Mouse (Mus musculus): ENCODE measurements at regions not wholly inside any gene's neighbourhood (a gene's known extent, or its start where the extent isn't known, plus 50 kb on each side); places are given as distances from the start of the nearest gene placed in this dataset.

DNA sequence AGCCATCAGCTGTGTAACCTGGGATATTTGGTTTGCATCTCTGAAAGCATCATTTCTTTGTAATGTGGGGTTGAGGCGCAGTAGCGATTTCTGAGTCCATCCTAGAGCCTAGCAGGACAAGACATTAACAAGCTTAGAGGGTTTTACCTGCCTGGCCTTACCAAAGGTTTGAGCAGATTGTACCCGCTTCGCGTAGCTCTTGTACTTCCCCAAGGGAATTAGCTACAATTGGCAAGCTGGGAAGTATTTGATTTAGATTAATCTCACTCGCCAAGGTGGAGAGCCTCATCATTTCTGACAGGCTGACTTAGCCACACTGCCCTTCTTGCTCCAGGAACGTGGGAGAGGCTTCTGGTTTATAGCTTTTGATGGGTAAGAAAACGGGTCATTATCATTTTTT is 436.1 kb upstream of the Tle4 start:
- no peak for DNase-seq

DNA sequence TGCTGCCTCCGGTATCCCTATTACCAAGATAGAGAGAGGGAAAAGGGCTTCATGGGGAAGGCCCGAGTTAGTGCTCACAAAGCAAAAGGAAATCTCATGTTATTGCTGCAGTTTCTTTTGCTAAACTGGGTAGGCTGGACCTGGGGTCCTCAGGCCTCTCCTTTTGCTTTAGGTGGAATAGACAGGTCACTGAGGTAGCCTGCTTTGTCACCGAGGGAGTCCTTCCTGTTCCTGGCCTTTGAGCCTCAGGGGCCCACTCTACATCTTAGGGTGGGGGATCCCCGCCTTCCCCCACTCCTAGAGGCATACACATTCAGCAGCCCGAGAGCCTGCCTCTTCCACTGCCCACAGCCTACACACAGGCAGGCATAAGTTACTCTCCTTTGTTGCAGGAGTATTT is 435.5 kb upstream of the Tle4 start:
- DNase-seq: no peak

GRCm38 (mm10) chr19:15032297-15032947 is 434.6 kb upstream of the Tle4 start:
- DNase-seq: no peak

GRCm38 (mm10) chr19:15031483-15031882 is 433.6 kb upstream of the Tle4 start:
- DNase-seq: no peak

- no peak for DNase-seq
Observed at GRCm38 (mm10) chr19:15003596-15003995, 405.7 kb upstream of the Tle4 start.

DNA sequence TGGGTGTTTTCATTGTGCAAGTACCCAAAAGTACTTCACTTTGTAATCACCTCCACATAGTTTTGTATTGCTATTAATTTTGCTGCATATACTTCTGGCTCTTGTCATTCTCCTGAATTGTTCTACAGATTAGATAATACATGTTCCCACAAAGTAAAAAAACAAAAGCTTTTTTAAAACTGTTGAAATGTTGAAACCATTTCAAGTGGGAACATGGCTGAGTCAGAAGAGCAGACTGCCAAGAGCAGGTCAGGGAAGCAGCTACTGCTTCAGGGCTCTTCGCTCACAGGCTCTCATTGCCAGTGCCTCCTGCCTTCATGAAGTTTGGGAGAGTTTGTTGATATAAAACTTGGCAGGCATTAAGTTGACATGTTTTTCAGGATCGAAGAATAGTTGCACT is 395.5 kb upstream of the Tle4 start:
- DNase-seq: no peak

GRCm38 (mm10) chr19:14970161-14970560 is 372.3 kb upstream of the Tle4 start:
- no peak for DNase-seq

GRCm38 (mm10) chr19:14968283-14968682 is 370.4 kb upstream of the Tle4 start:
- no peak for DNase-seq

GRCm38 (mm10) chr19:14957727-14958126 is 359.9 kb upstream of the Tle4 start:
- no peak for DNase-seq

GRCm38 (mm10) chr19:14957154-14957553 is 359.3 kb upstream of the Tle4 start:
- DNase-seq: no peak

DNA sequence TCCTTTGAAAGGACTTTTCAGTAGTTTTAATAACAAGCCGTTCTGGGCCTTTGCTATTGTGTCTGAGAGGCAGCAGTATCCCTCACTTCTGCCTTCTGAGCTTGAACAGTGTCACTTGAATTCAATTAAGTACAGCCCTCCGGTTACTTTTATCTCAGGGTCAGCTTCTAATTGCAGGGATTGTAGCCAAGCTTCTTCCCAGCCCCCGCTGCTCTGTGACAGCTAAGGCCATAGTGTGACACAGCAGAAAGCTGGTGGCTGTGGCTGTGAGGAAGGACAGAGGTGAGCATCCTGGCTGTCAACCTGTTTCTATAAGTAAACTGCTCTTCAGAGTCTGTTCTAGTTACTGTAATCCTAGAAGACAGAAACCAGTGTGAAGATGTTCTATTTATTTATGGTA is 358.5 kb upstream of the Tle4 start:
- no peak for DNase-seq

GRCm38 (mm10) chr19:14955969-14956368 is 358.1 kb upstream of the Tle4 start:
- DNase-seq: no peak

- DNase-seq: no peak
Observed at GRCm38 (mm10) chr19:14940207-14940952, 342.5 kb upstream of the Tle4 start.

- DNase-seq: no peak
Observed at GRCm38 (mm10) chr19:14922238-14922637, 324.4 kb upstream of the Tle4 start.

DNA sequence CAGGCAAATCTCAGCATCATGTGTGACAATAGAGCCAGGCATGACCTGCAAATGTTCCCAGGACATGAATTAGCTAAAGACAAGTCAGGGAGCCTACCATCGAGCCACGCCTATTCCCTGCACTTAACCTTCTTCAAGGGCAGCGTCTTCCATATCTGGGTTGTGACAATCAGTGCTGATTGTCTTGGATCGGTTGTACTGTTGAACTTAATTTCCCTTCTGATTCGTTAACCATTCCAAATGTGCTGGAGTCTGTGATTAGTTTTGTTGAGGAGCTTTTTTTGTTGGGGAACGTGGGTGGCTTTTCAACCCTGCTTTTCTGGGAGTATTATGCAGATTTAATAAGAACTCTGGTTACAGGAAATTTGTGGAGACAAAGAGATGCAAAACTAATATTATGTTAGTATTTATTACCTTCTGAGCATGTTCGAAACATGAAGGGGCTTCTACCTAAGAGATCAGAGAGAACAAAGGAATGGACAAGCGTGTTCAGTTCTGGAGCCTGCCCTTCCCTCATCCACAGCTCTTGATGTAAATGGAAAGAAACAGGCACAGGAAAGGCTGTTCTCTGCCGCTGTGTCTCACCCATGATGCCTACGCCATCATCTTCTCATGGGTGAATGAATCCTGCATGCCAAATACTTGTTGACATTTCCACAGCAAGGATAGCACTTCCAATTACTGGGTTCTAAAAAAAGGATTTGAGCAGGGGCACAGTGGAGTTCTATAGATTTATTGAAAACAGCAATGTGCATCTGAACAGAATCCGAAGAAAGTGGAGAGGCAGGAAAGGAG is 313.4 kb upstream of the Tle4 start:
- no peak for DNase-seq

GRCm38 (mm10) chr19:14894875-14895274 is 297.0 kb upstream of the Tle4 start:
- DNase-seq: no peak

DNA sequence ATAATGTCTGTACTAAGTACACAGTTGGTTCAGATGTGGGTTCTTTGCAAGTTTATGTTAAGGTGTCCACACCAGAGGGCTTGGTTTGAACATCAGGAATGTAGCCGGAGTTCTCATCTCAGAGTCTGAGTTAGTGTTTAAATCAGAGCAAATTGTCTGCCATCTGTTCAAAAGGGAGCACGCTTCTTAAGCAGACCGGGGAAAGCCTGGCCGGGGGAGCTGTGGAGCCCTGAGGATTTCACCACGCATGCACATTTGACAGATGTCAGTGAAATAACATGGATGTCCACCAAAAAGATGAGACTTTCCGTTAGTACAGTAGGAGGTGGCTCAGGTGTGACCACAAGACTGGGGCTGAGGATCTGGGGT is 294.5 kb upstream of the Tle4 start:
- DNase-seq: no peak

GRCm38 (mm10) chr19:14891689-14892389 is 294.0 kb upstream of the Tle4 start:
- no peak for DNase-seq

GRCm38 (mm10) chr19:14891090-14891428 is 293.2 kb upstream of the Tle4 start:
- DNase-seq: no peak

- peak; percentile 20 for DNase-seq
Observed at GRCm38 (mm10) chr19:14890241-14891089, 292.6 kb upstream of the Tle4 start.

DNA sequence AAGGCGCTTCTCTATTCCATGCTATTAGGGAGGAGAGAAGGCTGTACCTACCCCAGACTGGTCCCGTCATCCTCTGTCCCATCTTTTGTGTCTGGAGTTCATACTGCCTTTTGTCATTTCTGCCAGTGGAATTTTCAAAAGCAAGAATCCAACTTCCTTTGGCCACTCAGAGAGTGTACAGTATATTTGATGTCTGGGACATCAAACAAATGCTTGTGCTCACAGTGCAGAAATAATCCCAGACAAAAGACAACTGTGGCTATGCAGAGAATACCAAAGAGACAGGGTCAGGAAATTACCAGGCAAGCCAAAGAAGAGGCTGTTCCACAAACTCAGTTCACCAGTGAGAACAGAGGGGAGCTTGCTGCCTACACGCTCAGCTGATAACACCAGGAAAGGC is 291.9 kb upstream of the Tle4 start:
- no peak for DNase-seq

DNA sequence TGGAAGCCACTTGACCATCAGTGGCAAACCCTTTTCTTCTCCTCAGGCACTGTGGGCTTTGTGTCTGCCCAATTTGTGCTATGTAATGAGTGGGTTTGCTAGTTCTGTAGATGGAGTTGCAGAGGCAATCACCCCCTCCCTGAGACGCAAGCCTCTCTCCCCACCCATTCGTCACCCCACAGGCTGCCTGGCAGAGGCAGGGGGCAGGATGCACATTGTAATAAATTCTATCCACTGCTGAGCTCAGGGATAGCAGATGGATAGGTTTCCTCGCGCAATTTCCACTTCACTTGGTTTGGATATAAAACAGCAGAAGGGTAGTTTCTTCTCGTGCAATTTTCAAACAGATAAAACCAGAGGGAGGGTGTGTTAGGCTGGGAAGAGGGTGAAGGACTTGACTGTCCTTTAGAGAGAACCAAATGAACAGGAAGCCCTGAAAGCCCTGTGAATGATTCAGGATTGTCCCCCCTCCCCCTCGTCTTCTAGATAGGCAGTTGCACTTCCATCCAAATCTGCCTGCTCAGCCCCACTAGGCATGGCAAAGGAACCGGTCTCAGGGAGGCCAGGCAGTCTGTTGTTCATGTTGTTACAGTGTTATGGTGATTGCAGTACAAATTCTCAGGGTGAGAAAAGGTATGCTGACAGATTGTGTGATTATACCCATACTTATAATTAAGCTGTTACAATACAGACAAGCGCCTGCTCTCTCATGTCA is 286.0 kb upstream of the Tle4 start:
- no peak for DNase-seq

Measured in cerebellum, adult 8-10 months (tissue).